Mouse (Mus musculus) hindbrain, embryonic 13.5 days (tissue): ENCODE results near the gene Scd4. TPM values are rescaled to one million over a fixed set of nuclear protein-coding genes. Genes with fewer than 3 reads are reported as not detected.

Experiments used
- ATAC-seq: fragments of 200-750 bp; cut with Nextera tagmentation; 2 replicates; pipeline ENCODE4 v1.8.0; 2017; ENCODE audit warnings: moderate TSS enrichment; ENCODE audit not compliant: low FRiP score
- H3K27ac ChIP-seq: fragments of 300-500 bp; sonication (generic); 2 replicates; pipeline ENCODE4 v1.5.1; 2015; ENCODE audit warnings: inconsistent platforms, mild to moderate bottlenecking, moderate library complexity
- H3K27me3 ChIP-seq: fragments of 300-500 bp; sonication (generic); 2 replicates; pipeline ENCODE4 v1.6.1; 2015; ENCODE audit warnings: mild to moderate bottlenecking, inconsistent platforms
- H3K36me3 ChIP-seq: fragments of 300-500 bp; sonication (generic); 2 replicates; pipeline ENCODE4 v1.6.1; 2015; ENCODE audit warnings: mild to moderate bottlenecking, inconsistent platforms
- H3K4me1 ChIP-seq: fragments of 300-500 bp; sonication (generic); replicated peaks from 2 replicates; pipeline ENCODE4 v1.6.1; 2015; ENCODE audit warnings: inconsistent platforms
- H3K4me2 ChIP-seq: fragments of 300-500 bp; sonication (generic); 2 replicates; pipeline ENCODE4 v1.6.1; 2015; ENCODE audit warnings: inconsistent platforms, mild to moderate bottlenecking, moderate library complexity
- H3K4me3 ChIP-seq: fragments of 300-500 bp; sonication (generic); 2 replicates; pipeline ENCODE4 v1.5.1; 2015; ENCODE audit warnings: mild to moderate bottlenecking, inconsistent platforms
- H3K9ac ChIP-seq: fragments of 300-500 bp; sonication (generic); 2 replicates; pipeline ENCODE4 v1.6.1; 2015; ENCODE audit warnings: mild to moderate bottlenecking, inconsistent platforms
- H3K9me3 ChIP-seq: fragments of 300-500 bp; sonication (generic); 2 replicates; pipeline ENCODE4 v1.6.1; 2016; ENCODE audit warnings: inconsistent platforms
- WGBS: fragments of 180-500 bp; shearing (Covaris S2); methylation state at CpG from one replicate; pipeline ENCODE4 v1.1.7; 2015; 5-methylcytosine and 5-hydroxymethylcytosine counted together
- polyA plus RNA-seq: library from polyadenylated mRNA; unstranded; fragments of >200 nt; fragmentation: Nextera tagmentation; extraction: Ambion mirVana; gene quantifications from 2 replicates; pipeline ENCODE4 v1.2.1, GENCODE M21; 2015

The Scd4 gene
- polyA plus RNA-seq, 1 experiment from 2014 or later: 0.19 TPM

- WGBS: under 1% methylated on average over 30 of the region's 31 CpGs
These were observed 38.9 kb upstream of the Scd4 start for GRCm38 (mm10) chr19:44293769-44294551.

GRCm38 (mm10) chr19:44294588-44295041 lies 38.3 kb upstream of the Scd4 start:
- H3K4me1 ChIP-seq: peaks cover 68% of the 10 kb centered on the region
- H3K9ac ChIP-seq: peak overlapping the region; percentile 98
- H3K9me3 ChIP-seq: no peaks in the 10 kb centered on the region
- H3K36me3 ChIP-seq: peaks cover 39% of the 10 kb centered on the region
- under 1% methylated on average over 14 of the region's 14 CpGs for WGBS
- peak overlapping the region; percentile 96 for H3K4me2 ChIP-seq
- no peaks in the 10 kb centered on the region for H3K27me3 ChIP-seq
- peak; percentile 30; the same call in 1 of the 2 replicates for ATAC-seq
- peak overlapping the region; percentile 99 for H3K27ac ChIP-seq
- peak overlapping the region; percentile 90 for H3K4me3 ChIP-seq

More at GRCm38 (mm10) chr19:44293769-44294551, 38.9 kb upstream of the Scd4 start:
- peak; percentile 98 for ATAC-seq
- Histone ChIP-seq H3K4me2 (peak overlapping the region; percentile 96), H3K36me3 (peaks cover 32% of the 10 kb centered on the region), H3K4me3 (peak overlapping the region; percentile 90), H3K27ac (peak overlapping the region; percentile 99), H3K9me3 (no peaks in the 10 kb centered on the region), H3K27me3 (no peaks in the 10 kb centered on the region), H3K9ac (peak overlapping the region; percentile 98), H3K4me1 (peaks cover 61% of the 10 kb centered on the region)

GRCm38 (mm10) chr19:44295251-44295650 lies 37.6 kb upstream of the Scd4 start:
- H3K4me3 ChIP-seq: peak overlapping the region; percentile 90
- no peak for ATAC-seq
- peak overlapping the region; percentile 56 for H3K27ac ChIP-seq
- H3K9me3 ChIP-seq: no peaks in the 10 kb centered on the region
- peaks cover 74% of the 10 kb centered on the region for H3K4me1 ChIP-seq
- H3K9ac ChIP-seq: peak overlapping the region; percentile 98
- peak overlapping the region; percentile 96 for H3K4me2 ChIP-seq
- peaks cover 45% of the 10 kb centered on the region for H3K36me3 ChIP-seq
- 5% methylated on average over 3 of the region's 3 CpGs for WGBS
- H3K27me3 ChIP-seq: no peaks in the 10 kb centered on the region

- Histone ChIP-seq H3K36me3 (peaks cover 50% of the 10 kb centered on the region), H3K9ac (peak overlapping the region; percentile 98), H3K4me1 (peaks cover 79% of the 10 kb centered on the region), H3K9me3 (no peaks in the 10 kb centered on the region), H3K4me2 (peak overlapping the region; percentile 96), H3K4me3 (peak overlapping the region; percentile 90), H3K27ac (peak overlapping the region; percentile 56; the same call in 1 of the 2 replicates), H3K27me3 (no peaks in the 10 kb centered on the region)
- WGBS: 3% methylated on average over 4 of the region's 4 CpGs
- ATAC-seq: no peak
These were observed 37.2 kb upstream of the Scd4 start for GRCm38 (mm10) chr19:44295741-44296140.

GRCm38 (mm10) chr19:44296186-44296585 lies 36.7 kb upstream of the Scd4 start:
- Histone ChIP-seq H3K4me2 (peak overlapping the region; percentile 96), H3K9ac (peak overlapping the region; percentile 98), H3K36me3 (peaks cover 55% of the 10 kb centered on the region), H3K27me3 (no peaks in the 10 kb centered on the region), H3K9me3 (no peaks in the 10 kb centered on the region), H3K4me1 (peaks cover 82% of the 10 kb centered on the region), H3K4me3 (peak overlapping the region; percentile 90), H3K27ac (peak overlapping the region; percentile 56; the same call in 1 of the 2 replicates)
- no peak for ATAC-seq
- WGBS: 22% methylated on average over 7 of the region's 7 CpGs

GRCm38 (mm10) chr19:44297068-44297760 lies 35.7 kb upstream of the Scd4 start:
- peaks cover 65% of the 10 kb centered on the region for H3K36me3 ChIP-seq
- peaks cover 80% of the 10 kb centered on the region for H3K4me1 ChIP-seq
- H3K4me2 ChIP-seq: peak overlapping the region; percentile 96
- H3K9me3 ChIP-seq: no peaks in the 10 kb centered on the region
- peak overlapping the region; percentile 98 for H3K9ac ChIP-seq
- peak overlapping the region; percentile 90 for H3K4me3 ChIP-seq
- peak overlapping the region; percentile 56 for H3K27ac ChIP-seq
- no peaks in the 10 kb centered on the region for H3K27me3 ChIP-seq
- WGBS: 62% methylated on average over 8 of the region's 8 CpGs
- ATAC-seq: no peak

- Histone ChIP-seq H3K36me3 (peaks cover 71% of the 10 kb centered on the region), H3K4me3 (peak overlapping the region; percentile 90), H3K27ac (peak overlapping the region; percentile 56; the same call in 1 of the 2 replicates), H3K4me1 (peaks cover 79% of the 10 kb centered on the region), H3K9me3 (no peaks in the 10 kb centered on the region), H3K27me3 (no peaks in the 10 kb centered on the region), H3K9ac (peak overlapping the region; percentile 98), H3K4me2 (peak overlapping the region; percentile 96)
- no peak for ATAC-seq
- 78% methylated on average over 9 of the region's 9 CpGs for WGBS
These were observed 35.0 kb upstream of the Scd4 start for GRCm38 (mm10) chr19:44297862-44298261.

GRCm38 (mm10) chr19:44299078-44299477 lies 33.8 kb upstream of the Scd4 start:
- peak overlapping the region; percentile 98 for H3K9ac ChIP-seq
- WGBS: 84% methylated on average over 9 of the region's 9 CpGs
- H3K27me3 ChIP-seq: no peaks in the 10 kb centered on the region
- H3K27ac ChIP-seq: no peak overlapping the region
- H3K4me2 ChIP-seq: peak overlapping the region; percentile 96
- no peak for ATAC-seq
- H3K9me3 ChIP-seq: no peaks in the 10 kb centered on the region
- peak overlapping the region; percentile 90 for H3K4me3 ChIP-seq
- peaks cover 76% of the 10 kb centered on the region for H3K4me1 ChIP-seq
- H3K36me3 ChIP-seq: peaks cover 84% of the 10 kb centered on the region

GRCm38 (mm10) chr19:44299902-44300301 lies 33.0 kb upstream of the Scd4 start:
- no peak for ATAC-seq
- peaks cover 83% of the 10 kb centered on the region for H3K4me1 ChIP-seq
- H3K4me3 ChIP-seq: peak overlapping the region; percentile 11; the same call in 1 of the 2 replicates
- WGBS: 79% methylated on average over 6 of the region's 6 CpGs
- H3K36me3 ChIP-seq: peaks cover 92% of the 10 kb centered on the region
- peak overlapping the region; percentile 30 for H3K9ac ChIP-seq
- H3K9me3 ChIP-seq: no peaks in the 10 kb centered on the region
- no peaks in the 10 kb centered on the region for H3K27me3 ChIP-seq
- H3K27ac ChIP-seq: peak overlapping the region; percentile 30; the same call in 1 of the 2 replicates
- peak overlapping the region; percentile 96 for H3K4me2 ChIP-seq

- H3K9ac ChIP-seq: peak overlapping the region; percentile 30; the same call in 1 of the 2 replicates
These were observed 32.4 kb upstream of the Scd4 start for GRCm38 (mm10) chr19:44300520-44300919.

GRCm38 (mm10) chr19:44301176-44301575 lies 31.7 kb upstream of the Scd4 start:
- peaks cover 79% of the 10 kb centered on the region for H3K4me1 ChIP-seq
- peak overlapping the region; percentile 96; the same call in 1 of the 2 replicates for H3K4me2 ChIP-seq
- ATAC-seq: no peak
- peaks cover 100% of the 10 kb centered on the region for H3K36me3 ChIP-seq
- no peak overlapping the region for H3K27ac ChIP-seq
- peak overlapping the region; percentile 43; the same call in 1 of the 2 replicates for H3K9ac ChIP-seq
- 64% methylated on average over 16 of the region's 16 CpGs for WGBS
- H3K9me3 ChIP-seq: no peaks in the 10 kb centered on the region
- peak overlapping the region; percentile 9; the same call in 1 of the 2 replicates for H3K4me3 ChIP-seq
- H3K27me3 ChIP-seq: no peaks in the 10 kb centered on the region

More at GRCm38 (mm10) chr19:44300520-44300919, 32.4 kb upstream of the Scd4 start:
- Histone ChIP-seq H3K4me1 (peaks cover 82% of the 10 kb centered on the region), H3K9me3 (no peaks in the 10 kb centered on the region), H3K4me2 (peak overlapping the region; percentile 96), H3K4me3 (peak overlapping the region; percentile 11), H3K27me3 (no peaks in the 10 kb centered on the region), H3K27ac (peak overlapping the region; percentile 30; the same call in 1 of the 2 replicates), H3K36me3 (peaks cover 98% of the 10 kb centered on the region)
- WGBS: 78% methylated on average over 7 of the region's 7 CpGs
- ATAC-seq: no peak
